Mouse (Mus musculus) G1E (cell line): ENCODE results near the gene Dolpp1.

ENCODE experiments used
- CTCF ChIP-seq: IDR thresholded peaks from 2 replicates; pipeline ENCODE4 v1.5.1; 2012; ENCODE audit warnings: low read depth, low read length, inconsistent platforms, mixed read lengths
- GATA1 ChIP-seq: IDR thresholded peaks from 2 replicates; pipeline ENCODE4 v1.6.1; 2012; ENCODE audit warnings: borderline replicate concordance, low read length, inconsistent platforms, mixed read lengths
- GATA2 ChIP-seq: IDR thresholded peaks from 2 replicates; pipeline ENCODE4 v1.6.1; 2012; ENCODE audit warnings: low read depth, low read length, inconsistent platforms, borderline replicate concordance
- POLR2AphosphoS5 ChIP-seq: IDR thresholded peaks from 2 replicates; pipeline ENCODE4 v1.6.1; 2012; ENCODE audit warnings: low read depth, low read length, inconsistent platforms; ENCODE audit not compliant: insufficient replicate concordance
- TAL1 ChIP-seq: conservative IDR thresholded peaks from 2 replicates; pipeline ENCODE4 v1.6.1; 2012; ENCODE audit warnings: low read depth, low read length, inconsistent platforms, mixed read lengths

GRCm38 (mm10) chr2:30392577-30393369 lies 719 bp downstream of the Dolpp1 start:
- TF ChIP-seq CTCF: no peak
- TF ChIP-seq TAL1: no peak
- no peak for TF ChIP-seq POLR2AphosphoS5
- no peak for TF ChIP-seq GATA1
- TF ChIP-seq GATA2: no peak
